Mouse (Mus musculus) liver, postnatal 0 days (tissue): ENCODE results near the gene Fasn. TPM values are rescaled to one million over a fixed set of nuclear protein-coding genes. Genes with fewer than 3 reads are reported as not detected.

Experiments
- ATAC-seq: fragments of 200-750 bp; cut with Nextera tagmentation; 2 replicates; pipeline ENCODE4 v1.8.0; 2017; ENCODE audit warnings: mild to moderate bottlenecking, moderate library complexity
- DNase-seq: peaks from one replicate; pipeline ENCODE4 v3.0.0-alpha.2; 2016
- H3K27ac ChIP-seq: fragments of 300-500 bp; sonication (generic); 2 replicates; pipeline ENCODE4 v1.5.1; 2014; ENCODE audit warnings: antibody characterized with exemption, moderate library complexity, mild to moderate bottlenecking, low read depth
- H3K27me3 ChIP-seq: fragments of 300-500 bp; sonication (generic); 2 replicates; pipeline ENCODE4 v1.6.1; 2014; ENCODE audit warnings: low read length, control low read depth, mixed read lengths; ENCODE audit not compliant: insufficient read depth
- H3K36me3 ChIP-seq: fragments of 300-500 bp; sonication (generic); replicated peaks from 2 replicates; pipeline ENCODE4 v1.6.1; 2014; ENCODE audit warnings: mild to moderate bottlenecking, control low read depth, low read length, moderate library complexity, mixed read lengths; ENCODE audit not compliant: insufficient read depth
- H3K4me1 ChIP-seq: fragments of 300-500 bp; sonication (generic); 2 replicates; pipeline ENCODE4 v1.6.1; 2014; ENCODE audit warnings: antibody characterized with exemption, mild to moderate bottlenecking, control low read depth; ENCODE audit not compliant: insufficient read depth
- H3K4me2 ChIP-seq: fragments of 300-500 bp; sonication (generic); 2 replicates; pipeline ENCODE4 v1.6.1; 2014; ENCODE audit warnings: low read depth, mild to moderate bottlenecking, low read length, moderate library complexity, mixed read lengths
- H3K4me3 ChIP-seq: fragments of 300-500 bp; sonication (generic); 2 replicates; pipeline ENCODE4 v1.5.1; 2014; ENCODE audit warnings: low read depth, low read length
- H3K9ac ChIP-seq: fragments of 300-500 bp; sonication (generic); replicated peaks from 2 replicates; pipeline ENCODE4 v1.6.1; 2014; ENCODE audit warnings: mild to moderate bottlenecking, moderate library complexity
- H3K9me3 ChIP-seq: fragments of 300-500 bp; sonication (generic); 2 replicates; pipeline ENCODE4 v1.6.1; 2016; ENCODE audit warnings: mild to moderate bottlenecking, control low read depth, low read length, mixed read lengths
- CTCF ChIP-seq: sonication (generic); IDR thresholded peaks from 2 replicates; pipeline ENCODE4 v1.5.1; 2016; ENCODE audit warnings: antibody characterized with exemption, low read depth
- EP300 ChIP-seq: IDR thresholded peaks from 2 replicates; pipeline ENCODE4 v1.6.1; 2016; ENCODE audit warnings: antibody characterized with exemption, low read depth, mild to moderate bottlenecking
- WGBS: fragments of 180-500 bp; shearing (Covaris S2); extraction: QIAGEN DNeasy Blood & Tissue Kit; methylation state at CpG from one replicate; pipeline ENCODE4 v1.1.7; 2014; ENCODE audit not compliant: insufficient replicate concordance; 5-methylcytosine and 5-hydroxymethylcytosine counted together
- polyA plus RNA-seq: library from polyadenylated mRNA; unstranded; fragments of >200 nt; fragmentation: Nextera tagmentation; extraction: Ambion mirVana; gene quantifications from 2 replicates; pipeline ENCODE4 v1.2.1, GENCODE M21; 2015

The Fasn gene
- polyA plus RNA-seq, 1 experiment from 2014 or later, result 3.9 TPM

DNA sequence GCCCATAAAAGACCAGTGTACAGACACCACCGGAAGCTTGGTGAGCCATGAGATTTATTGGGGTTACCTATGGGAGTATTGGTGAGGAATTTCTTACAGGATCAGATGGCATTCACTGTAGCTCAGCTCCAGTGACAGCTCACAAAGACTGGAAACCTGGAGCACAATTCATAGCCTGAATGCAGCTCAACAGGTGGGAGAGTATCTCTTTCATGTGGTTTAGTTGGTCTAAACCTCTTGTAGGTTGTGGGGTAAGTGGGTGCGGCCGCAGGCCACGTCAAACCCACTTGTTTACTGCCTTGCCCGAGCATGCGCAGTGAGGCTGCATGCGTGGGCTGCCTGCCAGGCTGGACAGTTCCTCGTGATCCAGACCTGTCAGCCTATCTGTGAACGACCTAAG lies 64.1 kb downstream of the Fasn start:
- H3K9ac ChIP-seq, result no peak overlapping the region
- TF ChIP-seq CTCF (no peak), EP300 (no peak)
- H3K4me1 ChIP-seq, result no peaks in the 10 kb centered on the region

More for the DNA sequence above, 64.1 kb downstream of the Fasn start:
- no peaks in the 10 kb centered on the region for H3K36me3 ChIP-seq
- 0 out of 2 replicates have a peak, but pooled peaks cover 4% of the 10 kb centered on the region for H3K27me3 ChIP-seq
- 81% methylated on average over 9 of the region's 9 CpGs for WGBS
- no peak overlapping the region for H3K27ac ChIP-seq
- DNase-seq (no peak), ATAC-seq (no peak)
- no peak overlapping the region for H3K4me2 ChIP-seq
- H3K4me3 ChIP-seq, result no peak overlapping the region
- peaks cover 15% of the 10 kb centered on the region for H3K9me3 ChIP-seq

Other genes starting within 250 kb of the Fasn start
- 148 and 156 TPM in 2 replicates for gene Arhgdia, start 242.9 kb downstream of the Fasn start, polyA plus RNA-seq
- gene Alyref, start 226.2 kb downstream of the Fasn start, polyA plus RNA-seq, result 162 and 168 TPM in 2 replicates
- 46.1 and 47.5 TPM in 2 replicates for gene Anapc11, start 226.1 kb downstream of the Fasn start, polyA plus RNA-seq
- gene Npb, start 216.1 kb downstream of the Fasn start, polyA plus RNA-seq, result 20.9 and 22.2 TPM in 2 replicates
- gene Pcyt2, start 206.6 kb downstream of the Fasn start, polyA plus RNA-seq, result 217 and 222 TPM in 2 replicates
- 34.3 TPM in 2 replicates for gene Sirt7, start 199.3 kb downstream of the Fasn start, polyA plus RNA-seq
- 30.8 and 35.8 TPM in 2 replicates for gene Mafg, start 190.9 kb downstream of the Fasn start, polyA plus RNA-seq
- gene Pycr1, start 180.8 kb downstream of the Fasn start, polyA plus RNA-seq, result 1.5 and 1.7 TPM in 2 replicates
- 0.26 and 0.50 TPM in 2 replicates for gene Myadml2, start 176.4 kb downstream of the Fasn start, polyA plus RNA-seq
- 0.15 and 0.29 TPM in 2 replicates for gene Notum, start 163.4 kb downstream of the Fasn start, polyA plus RNA-seq
- gene Aspscr1, start 151.6 kb downstream of the Fasn start, polyA plus RNA-seq, result 56.8 and 57.1 TPM in 2 replicates
- 81.0 and 88.0 TPM in 2 replicates for gene Cenpx, start 110.8 kb downstream of the Fasn start, polyA plus RNA-seq
- gene Lrrc45, start 110.6 kb downstream of the Fasn start, polyA plus RNA-seq, result 5.1 and 5.4 TPM in 2 replicates
- gene Rac3, start 103.1 kb downstream of the Fasn start, polyA plus RNA-seq, result 0.36 and 0.38 TPM in 2 replicates
- 118 and 141 TPM in 2 replicates for gene Dcxr, start 97.3 kb downstream of the Fasn start, polyA plus RNA-seq
- gene Cbr2, start 92.4 kb downstream of the Fasn start, polyA plus RNA-seq, result 0.26 and 0.94 TPM in 2 replicates
- gene Hmga1b, start 61.8 kb downstream of the Fasn start, polyA plus RNA-seq, result 1.6 and 2.3 TPM in 2 replicates
- gene Rfng, start 40.3 kb downstream of the Fasn start, polyA plus RNA-seq, result 6.2 and 6.3 TPM in 2 replicates
- 50.8 and 51.9 TPM in 2 replicates for gene Gps1, start 40.3 kb downstream of the Fasn start, polyA plus RNA-seq
- 43.8 and 46.8 TPM in 2 replicates for gene Dus1l, start 28.1 kb downstream of the Fasn start, polyA plus RNA-seq
- gene Ccdc57, start 108.3 kb upstream of the Fasn start, polyA plus RNA-seq, result 1.2 and 1.4 TPM in 2 replicates
- gene Slc16a3, start 123.9 kb upstream of the Fasn start, polyA plus RNA-seq, result 9.9 and 13.9 TPM in 2 replicates
- 29.9 and 30.0 TPM in 2 replicates for gene Csnk1d, start 166.8 kb upstream of the Fasn start, polyA plus RNA-seq
- 3.2 and 3.3 TPM in 2 replicates for gene Cd7, start 214.9 kb upstream of the Fasn start, polyA plus RNA-seq
- 0.05 and 0.23 TPM in 2 replicates for gene Sectm1b, start 239.0 kb upstream of the Fasn start, polyA plus RNA-seq